8 mouse cellular contexts compared by ENCODE assay signal in genomic region chr12:89505121-89505764, GRCm38 (mm10).
DNase-seq lines count a peak whose midpoint lies in the region; ATAC-seq and TF ChIP-seq lines count a peak whose summit lies in the region.

No protein-coding gene starts in this region.

- peak; percentile 62 for ATAC-seq in midbrain, embryonic 14.5 days (ENCODE audit: low FRiP score, low TSS enrichment)

- peak; percentile 77 for TF ChIP-seq RAD21 in MEL (IDR thresholded peaks at IDR 0.05; ENCODE audit: low read depth, low read length)

- H3K27me3 ChIP-seq in MEL (ENCODE audit: control insufficient read depth in 1 of 2, insufficient read depth in 2 of 2, low read length in 2 of 2): no peaks in the 10 kb centered on the region
- no peaks in the 10 kb centered on the region for H3K27me3 ChIP-seq in midbrain, embryonic 14.5 days (ENCODE audit: control insufficient read depth, insufficient read depth, low read length)

- TF ChIP-seq EP300 in MEL (IDR thresholded peaks at IDR 0.05; ENCODE audit: low read depth in 1 of 2, low read length in 2 of 2): no peak

- no peak overlapping the region for H3K27ac ChIP-seq in MEL (ENCODE audit: control insufficient read depth, low read depth, low read length)
- H3K27ac ChIP-seq in midbrain, embryonic 14.5 days (replicated peaks; ENCODE audit: low read depth, low read length): peak overlapping the region; percentile 73

- WGBS in midbrain, embryonic 14.5 days: 4% methylated on average over 2 of the region's 2 CpGs

- H3K4me2 ChIP-seq in midbrain, embryonic 14.5 days (ENCODE audit: low read length): no peak overlapping the region

- H3K9ac ChIP-seq in MEL (ENCODE audit: control insufficient read depth, low read depth, low read length, poor library complexity, severe bottlenecking): no peak overlapping the region
- H3K9ac ChIP-seq in midbrain, embryonic 14.5 days (replicated peaks; ENCODE audit: low read length): no peak overlapping the region

- H3K79me2 ChIP-seq in MEL (ENCODE audit: control insufficient read depth, insufficient read depth, low read length, poor library complexity): no peaks in the 10 kb centered on the region

- TF ChIP-seq POLR2A in MEL (IDR thresholded peaks at IDR 0.05; ENCODE audit: control insufficient read depth in 1 of 2, insufficient read depth in 1 of 2, low read depth in 1 of 2, low read length in 2 of 2, poor library complexity in 1 of 2): no peak

- H3K36me3 ChIP-seq in MEL (ENCODE audit: control insufficient read depth in 1 of 2, insufficient read depth in 2 of 2, low read length in 2 of 2): peaks cover 0 to 3% of the 10 kb centered on the region in 2 experiments; a peak in 2 of 4 replicates
- H3K36me3 ChIP-seq in midbrain, embryonic 14.5 days (ENCODE audit: control insufficient read depth, insufficient read depth, low read length): no peaks in the 10 kb centered on the region

- peak; percentile 66 to 78 (median 67) for TF ChIP-seq CTCF in MEL (IDR thresholded peaks at IDR 0.05 in 2 of 3, conservative IDR thresholded peaks at IDR 0.05 in 1 of 3; ENCODE audit: control insufficient read depth in 1 of 3, insufficient read depth in 1 of 3, low read depth in 2 of 3, low read length in 3 of 3, poor library complexity in 1 of 3, severe bottlenecking in 1 of 3)

- H3K4me3 ChIP-seq in MEL (ENCODE audit: control insufficient read depth in 1 of 2, insufficient read depth in 1 of 2, low read depth in 2 of 2, low read length in 2 of 2): no peak overlapping the region
- no peak overlapping the region for H3K4me3 ChIP-seq in midbrain, embryonic 14.5 days (replicated peaks; ENCODE audit: low read depth, low read length)

- peak; percentile 21 to 59 for DNase-seq in heart, postnatal 10 days
- DNase-seq in heart, adult 9 months (ENCODE audit: low spot score in 2 of 2): no peak
- DNase-seq in MEL (ENCODE audit: low read depth, low spot score): peak; percentile 61
- peak; percentile 88 to 89 for DNase-seq in cerebellum, postnatal 10 days
- DNase-seq in frontal cortex, postnatal 14 days (ENCODE audit: low spot score in 2 of 2): peak; percentile 12 to 55
- DNase-seq in layer of hippocampus, postnatal 25 days (ENCODE audit: extremely low spot score in 1 of 2, low spot score in 1 of 2): peak; percentile 34 to 65
- peak; percentile 93 for DNase-seq in midbrain, embryonic 14.5 days
- no peak for DNase-seq in yolk sac, embryonic 10.5 days (ENCODE audit: low spot score)

- H3K9me3 ChIP-seq in MEL (replicated peaks; ENCODE audit: insufficient read depth, low read length): no peaks in the 10 kb centered on the region
- H3K9me3 ChIP-seq in midbrain, embryonic 14.5 days (ENCODE audit: control insufficient read depth, low read length): no peaks in the 10 kb centered on the region

- no peaks in the 10 kb centered on the region for H3K4me1 ChIP-seq in MEL (ENCODE audit: control insufficient read depth in 1 of 2, insufficient read depth in 2 of 2, low read length in 2 of 2)
- H3K4me1 ChIP-seq in midbrain, embryonic 14.5 days (ENCODE audit: control insufficient read depth, insufficient read depth, low read length): 0 out of 2 replicates have a peak, but pooled peaks cover 3% of the 10 kb centered on the region

- intact Hi-C loops in heart, postnatal 10 days (cut with DNase I): loop anchor here (2.0 to 10.0 kb wide), 2 partner anchors 894 to 1400 kb away; no protein-coding TSS in a partner anchor

TF ChIP-seq in MEL, 35 proteins besides CTCF, POLR2A, EP300 and RAD21:
- no peak for TF ChIP-seq MAX (IDR thresholded peaks at IDR 0.05; ENCODE audit: low read length)
- no peak for TF ChIP-seq ELF1 (IDR thresholded peaks at IDR 0.05; ENCODE audit: low read depth, low read length)
- TF ChIP-seq ZC3H11A (IDR thresholded peaks at IDR 0.05; ENCODE audit: low read depth, low read length): peak; percentile 61
- no peak for TF ChIP-seq NRF1 (IDR thresholded peaks at IDR 0.05; ENCODE audit: insufficient read depth, low read depth, low read length, poor library complexity, severe bottlenecking)
- no peak for TF ChIP-seq POLR2AphosphoS2 (IDR thresholded peaks at IDR 0.05; ENCODE audit: low read length)
- TF ChIP-seq MYC (IDR thresholded peaks at IDR 0.05; ENCODE audit: low read depth, low read length): no peak
- TF ChIP-seq ETS1 (IDR thresholded peaks at IDR 0.05; ENCODE audit: low read depth, low read length): no peak
- TF ChIP-seq SMC3 (IDR thresholded peaks at IDR 0.05; ENCODE audit: low read depth, low read length): peak; percentile 59
- no peak for TF ChIP-seq CHD1 (IDR thresholded peaks at IDR 0.05; ENCODE audit: low read depth, low read length)
- TF ChIP-seq KAT2A (conservative IDR thresholded peaks at IDR 0.05; ENCODE audit: low read depth, low read length): no peak
TF ChIP-seq in MEL: peak in this region for 2.

Comparison
In these comparisons a context has a peak if more than half of its experiments do, and no peak if none do; other contexts are left out.
1. DNase-seq: peak in heart, postnatal 10 days (2 of 2), MEL (single experiment), cerebellum, postnatal 10 days (2 of 2), frontal cortex, postnatal 14 days (2 of 2), layer of hippocampus, postnatal 25 days (2 of 2) and midbrain, embryonic 14.5 days (single experiment); none in heart, adult 9 months (0 of 2) and yolk sac, embryonic 10.5 days (single experiment).